Mouse (Mus musculus): ENCODE measurements at regions not wholly inside any gene's neighbourhood (a gene's known extent, or its start where the extent isn't known, plus 50 kb on each side); places are given as distances from the start of the nearest gene placed in this dataset.

- TF ChIP-seq CTCF (IDR thresholded peaks at IDR 0.05; ENCODE audit: low read depth) (no peak), EP300 (IDR thresholded peaks at IDR 0.05; ENCODE audit: low read depth) (no peak)
Measured at GRCm38 (mm10) chr10:38121911-38122573, 699.5 kb downstream of the Rfpl4b start.
